Mouse (Mus musculus): ENCODE measurements around the gene Guca2b.

- TF ChIP-seq TAL1 (IDR thresholded peaks at IDR 0.05; ENCODE audit: low read length) = no peak
- TF ChIP-seq GATA1 (IDR thresholded peaks at IDR 0.05; ENCODE audit: low read length) = no peak
These were observed 32.6 kb downstream of the Guca2b start for GRCm38 (mm10) chr4:119626081-119626645.

Data from erythroblast, embryonic 14.5 days (primary cell).